Mouse (Mus musculus) stomach, postnatal 0 days (tissue): ENCODE data around the gene Usp33. TPM values are rescaled to one million over a fixed set of nuclear protein-coding genes. Genes with fewer than 3 reads are reported as not detected.
A peak's percentile ranks its signal among the peaks of the same experiment; 100 is the strongest.
"Not testable (repeated sequence)": the region's sequence is repeated elsewhere in the genome, so short reads cannot be mapped to it uniquely, and the experiment has no call there.

Experiments
- ATAC-seq: fragments of 200-750 bp; cut with Nextera tagmentation; 2 replicates; pipeline ENCODE4 v1.8.0; 2017; ENCODE audit not compliant: low FRiP score, low TSS enrichment
- DNase-seq: peaks from one replicate; pipeline ENCODE4 v3.0.0-alpha.2; 2016; ENCODE audit warnings: low spot score
- H3K27ac ChIP-seq: fragments of 300-500 bp; sonication (generic); replicated peaks from 2 replicates; pipeline ENCODE4 v1.5.1; 2014; ENCODE audit warnings: mild to moderate bottlenecking, control low read depth
- H3K27me3 ChIP-seq: fragments of 300-500 bp; sonication (generic); 2 replicates; pipeline ENCODE4 v1.6.1; 2014; ENCODE audit warnings: low read length; ENCODE audit not compliant: control insufficient read depth, insufficient read depth
- H3K36me3 ChIP-seq: fragments of 300-500 bp; sonication (generic); 2 replicates; pipeline ENCODE4 v1.6.1; 2014; ENCODE audit warnings: low read length, mixed read lengths; ENCODE audit not compliant: control insufficient read depth, insufficient read depth
- H3K4me1 ChIP-seq: fragments of 300-500 bp; sonication (generic); replicated peaks from 2 replicates; pipeline ENCODE4 v1.6.1; 2014; ENCODE audit warnings: antibody characterized with exemption; ENCODE audit not compliant: control insufficient read depth, insufficient read depth
- H3K4me2 ChIP-seq: fragments of 300-500 bp; sonication (generic); replicated peaks from 2 replicates; pipeline ENCODE4 v1.6.1; 2014; ENCODE audit warnings: low read depth, mild to moderate bottlenecking, control low read depth, moderate library complexity
- H3K4me3 ChIP-seq: fragments of 300-500 bp; sonication (generic); 2 replicates; pipeline ENCODE4 v1.5.1; 2014; ENCODE audit warnings: low read depth, low read length, control low read depth
- H3K9ac ChIP-seq: fragments of 300-500 bp; sonication (generic); 2 replicates; pipeline ENCODE4 v1.6.1; 2014; ENCODE audit warnings: mild to moderate bottlenecking, low read length, control low read depth, mixed read lengths
- H3K9me3 ChIP-seq: fragments of 300-500 bp; sonication (generic); 2 replicates; pipeline ENCODE4 v1.6.1; 2016; ENCODE audit warnings: low read length; ENCODE audit not compliant: control insufficient read depth
- CTCF ChIP-seq: IDR thresholded peaks from 2 replicates; pipeline ENCODE4 v1.5.1; 2016; ENCODE audit warnings: antibody characterized with exemption, low read depth, mild to moderate bottlenecking, moderate library complexity
- EP300 ChIP-seq: optimal IDR thresholded peaks from 2 replicates; pipeline ENCODE3; 2016; ENCODE audit warnings: antibody characterized with exemption
- whole genome bisulfite sequencing: fragments of 180-500 bp; shearing (Covaris S2); extraction: QIAGEN DNeasy Blood & Tissue Kit; methylation state at CpG from one replicate; pipeline ENCODE4 v1.1.7; 2014; 5-methylcytosine and 5-hydroxymethylcytosine counted together
- polyA plus RNA-seq: library from polyadenylated mRNA; unstranded; fragments of >200 nt; fragmentation: Nextera tagmentation; extraction: Ambion mirVana; gene quantifications from 2 replicates; pipeline ENCODE4 v1.2.1, GENCODE M21; 2015

Usp33 gene
- polyA plus RNA-seq, 1 experiment from 2014 or later, result 16.1 TPM

- DNase-seq, result no peak
- H3K4me1 ChIP-seq, result peaks cover 8% of the 10 kb centered on the region; the same call in 1 of the 2 replicates
- WGBS, result 90% methylated on average over 4 of the region's 4 CpGs
- no peaks in the 10 kb centered on the region for H3K36me3 ChIP-seq
- no peaks in the 10 kb centered on the region for H3K27me3 ChIP-seq
- H3K4me3 ChIP-seq, result no peak overlapping the region
- no peak overlapping the region for H3K4me2 ChIP-seq
- no peaks in the 10 kb centered on the region for H3K9me3 ChIP-seq
- H3K27ac ChIP-seq, result peak overlapping the region; percentile 45; the same call in 1 of the 2 replicates
- no peak for TF ChIP-seq EP300
- no peak overlapping the region for H3K9ac ChIP-seq
- no peak for ATAC-seq
These were observed 40.3 kb upstream of the Usp33 start for GRCm38 (mm10) chr3:152305971-152306370.

DNA sequence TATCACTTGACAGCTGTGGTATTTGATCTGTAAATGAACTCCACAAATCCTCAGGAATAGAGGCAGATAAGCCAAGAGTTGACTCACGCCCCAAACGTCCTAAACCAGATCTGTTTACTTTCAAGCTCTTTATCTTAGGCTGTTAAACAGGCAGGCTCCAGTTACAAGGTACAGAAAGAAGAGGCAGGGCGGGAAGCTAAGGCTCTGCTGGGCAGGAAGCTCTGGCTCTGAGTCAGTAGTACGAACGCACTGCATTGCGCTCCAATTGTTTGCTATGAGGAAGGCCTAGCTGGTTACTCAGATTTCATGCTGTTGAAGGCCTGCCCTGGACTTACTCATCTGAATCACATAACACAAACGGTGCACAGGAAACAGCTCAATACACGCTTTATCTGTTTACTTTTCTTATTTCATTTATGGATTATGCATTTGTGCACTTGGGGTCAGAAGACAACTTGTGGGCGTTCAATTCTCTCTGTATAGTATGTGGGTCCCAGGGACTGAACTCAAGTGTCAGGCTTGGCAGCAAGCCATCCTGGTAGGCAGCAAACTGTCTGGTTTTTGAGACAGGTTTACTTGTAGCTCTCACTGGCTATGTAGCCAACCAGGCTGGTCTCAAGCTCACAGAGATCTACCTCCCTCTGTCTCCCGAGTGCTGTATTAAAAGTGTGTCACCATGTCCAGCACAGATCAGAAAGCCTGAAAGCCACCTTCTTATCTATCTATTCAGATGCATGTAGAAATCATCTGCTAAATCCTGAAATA, 37.6 kb upstream of the Usp33 start:
- no peaks in the 10 kb centered on the region for H3K9me3 ChIP-seq
- 0 out of 2 replicates have a peak overlapping the region, but pooled peaks have one; percentile 38 for H3K9ac ChIP-seq
- ATAC-seq (peak; percentile 97), DNase-seq (peak; percentile 75)
- H3K36me3 ChIP-seq, result no peaks in the 10 kb centered on the region
- no peaks in the 10 kb centered on the region for H3K27me3 ChIP-seq
- H3K27ac ChIP-seq, result peak overlapping the region; percentile 94
- 6% methylated on average over 10 of the region's 10 CpGs for WGBS
- no peak overlapping the region for H3K4me2 ChIP-seq
- TF ChIP-seq CTCF (0 out of 2 replicates have a peak, but pooled peaks have one; percentile 6), EP300 (no peak)
- peaks cover 8% of the 10 kb centered on the region; the same call in 1 of the 2 replicates for H3K4me1 ChIP-seq
- H3K4me3 ChIP-seq, result no peak overlapping the region

DNA sequence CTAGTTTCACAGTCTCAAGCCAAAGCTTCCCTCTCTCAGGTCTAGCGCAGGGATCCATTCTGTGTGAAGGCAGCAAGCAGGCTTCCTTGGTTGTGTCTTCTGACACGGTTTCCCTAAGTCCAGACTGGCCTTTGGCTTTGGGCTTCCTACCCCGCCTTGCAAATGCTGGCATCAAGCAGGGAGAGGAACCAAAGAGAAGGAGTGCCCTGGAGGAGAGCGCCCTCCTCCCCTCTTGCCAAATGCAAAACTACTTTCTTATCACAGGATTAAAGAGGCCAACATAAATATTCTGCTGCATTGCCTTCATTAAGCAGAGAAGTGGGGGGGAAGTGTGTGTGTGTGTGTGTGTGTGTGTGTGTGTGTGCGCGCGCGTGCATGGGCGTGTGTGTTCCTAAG, 37.0 kb upstream of the Usp33 start:
- H3K9me3 ChIP-seq, result no peaks in the 10 kb centered on the region
- H3K27me3 ChIP-seq, result no peaks in the 10 kb centered on the region
- H3K4me2 ChIP-seq, result no peak overlapping the region
- DNase-seq (peak; percentile 34), ATAC-seq (no peak)
- peak overlapping the region; percentile 38; the same call in 1 of the 2 replicates for H3K9ac ChIP-seq
- H3K36me3 ChIP-seq, result no peaks in the 10 kb centered on the region
- peak overlapping the region; percentile 94 for H3K27ac ChIP-seq
- TF ChIP-seq CTCF (0 out of 2 replicates have a peak, but pooled peaks have one; percentile 2), EP300 (no peak)
- peaks cover 8% of the 10 kb centered on the region; the same call in 1 of the 2 replicates for H3K4me1 ChIP-seq
- WGBS, result 54% methylated on average over 9 of the region's 9 CpGs
- H3K4me3 ChIP-seq, result no peak overlapping the region

GRCm38 (mm10) chr3:152314666-152315065, 31.6 kb upstream of the Usp33 start:
- not testable (repeated sequence) for H3K4me2 ChIP-seq, ATAC-seq, H3K4me1 ChIP-seq, H3K27ac ChIP-seq, H3K4me3 ChIP-seq, H3K9ac ChIP-seq, DNase-seq, H3K9me3 ChIP-seq, H3K36me3 ChIP-seq, H3K27me3 ChIP-seq
- WGBS, result 78% methylated on average over 14 of the region's 14 CpGs

- 7% methylated on average over 7 of the region's 7 CpGs for WGBS
- TF ChIP-seq EP300 (no peak), CTCF (peak; percentile 100)
- H3K4me2 ChIP-seq, result no peak overlapping the region
- no peaks in the 10 kb centered on the region for H3K4me1 ChIP-seq
- DNase-seq, result peak; percentile 89
- H3K36me3 ChIP-seq, result no peaks in the 10 kb centered on the region
- no peaks in the 10 kb centered on the region for H3K27me3 ChIP-seq
- ATAC-seq, result peak; percentile 96
- H3K9me3 ChIP-seq, result no peaks in the 10 kb centered on the region
- H3K4me3 ChIP-seq, result no peak overlapping the region
- H3K27ac ChIP-seq, result no peak overlapping the region
- no peak overlapping the region for H3K9ac ChIP-seq
These were observed 30.7 kb upstream of the Usp33 start for GRCm38 (mm10) chr3:152315613-152316012.

DNA sequence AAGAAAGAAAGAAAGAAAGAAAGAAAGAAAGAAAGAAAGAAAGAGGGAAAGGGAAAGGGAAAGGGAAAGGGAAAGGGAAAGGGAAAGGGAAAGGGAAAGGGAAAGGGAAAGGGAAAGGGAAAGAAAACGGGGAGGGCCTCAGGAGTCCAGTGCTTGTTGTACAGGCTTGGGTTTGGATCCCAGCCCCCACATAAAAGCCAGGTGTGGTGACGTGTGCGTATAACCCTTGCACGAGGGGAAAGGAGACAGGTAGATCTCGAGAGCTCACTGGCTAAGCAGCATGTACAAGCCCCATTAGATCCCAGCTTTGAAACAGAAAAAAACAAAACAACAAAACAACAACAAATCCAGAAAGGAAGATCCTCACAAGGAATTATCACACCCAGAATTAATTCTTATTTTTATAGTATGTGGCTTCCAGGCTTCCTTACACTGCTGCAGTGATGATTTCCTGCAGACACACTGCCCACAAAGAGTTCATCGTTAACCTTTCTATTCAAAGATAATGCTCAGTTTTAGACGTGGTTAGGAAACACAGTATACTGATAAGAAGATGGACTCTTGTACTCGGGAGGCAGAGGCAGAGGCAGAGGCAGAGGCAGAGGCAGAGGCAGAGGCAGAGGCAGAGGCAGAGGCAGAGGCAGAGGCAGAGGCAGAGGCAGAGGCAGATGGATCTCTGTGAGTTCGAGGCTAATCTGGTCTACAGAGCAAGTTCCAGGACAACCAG, 29.7 kb upstream of the Usp33 start:
- WGBS, result 79% methylated on average over 9 of the region's 9 CpGs
- not testable (repeated sequence) for H3K9ac ChIP-seq, H3K27me3 ChIP-seq, H3K4me3 ChIP-seq, H3K4me1 ChIP-seq, H3K4me2 ChIP-seq, H3K9me3 ChIP-seq, H3K36me3 ChIP-seq, H3K27ac ChIP-seq, ATAC-seq, DNase-seq
